Mouse (Mus musculus) forebrain, embryonic 12.5 days (tissue): Measurements from ENCODE around the gene Spc25. TPM values are rescaled to one million over a fixed set of nuclear protein-coding genes. Genes with fewer than 3 reads are reported as not detected.

ENCODE experiments used
- ATAC-seq: fragments of 200-750 bp; cut with Nextera tagmentation; 2 replicates; pipeline ENCODE4 v1.8.0; 2017; ENCODE audit warnings: moderate TSS enrichment; ENCODE audit not compliant: low FRiP score
- H3K27ac ChIP-seq: fragments of 300-500 bp; sonication (generic); 2 replicates; pipeline ENCODE4 v1.5.1; 2016; ENCODE audit warnings: mild to moderate bottlenecking
- H3K27me3 ChIP-seq: fragments of 300-500 bp; sonication (generic); 2 replicates; pipeline ENCODE4 v1.6.1; 2016; ENCODE audit warnings: mild to moderate bottlenecking
- H3K36me3 ChIP-seq: fragments of 300-500 bp; sonication (generic); replicated peaks from 2 replicates; pipeline ENCODE4 v1.6.1; 2016; ENCODE audit warnings: mild to moderate bottlenecking
- H3K4me1 ChIP-seq: fragments of 300-500 bp; sonication (generic); 2 replicates; pipeline ENCODE4 v1.6.1; 2016
- H3K4me2 ChIP-seq: fragments of 300-500 bp; sonication (generic); 2 replicates; pipeline ENCODE4 v1.6.1; 2016; ENCODE audit warnings: mild to moderate bottlenecking, moderate library complexity
- H3K4me3 ChIP-seq: fragments of 300-500 bp; sonication (generic); replicated peaks from 2 replicates; pipeline ENCODE4 v1.5.1; 2016; ENCODE audit warnings: mild to moderate bottlenecking
- H3K9ac ChIP-seq: fragments of 300-500 bp; sonication (generic); 2 replicates; pipeline ENCODE4 v1.6.1; 2016; ENCODE audit warnings: mild to moderate bottlenecking
- H3K9me3 ChIP-seq: fragments of 300-500 bp; sonication (generic); 2 replicates; pipeline ENCODE4 v1.6.1; 2016
- WGBS: fragments of 180-500 bp; shearing (Covaris S2); methylation state at CpG from one replicate; pipeline ENCODE4 v1.1.7; 2016; 5-methylcytosine and 5-hydroxymethylcytosine counted together
- polyA plus RNA-seq: library from polyadenylated mRNA; unstranded; fragments of >200 nt; fragmentation: Nextera tagmentation; extraction: Ambion mirVana; gene quantifications from 2 replicates; pipeline ENCODE4 v1.2.1, GENCODE M21; 2016

Spc25 gene
- polyA plus RNA-seq, 1 experiment from 2014 or later, result 232 TPM

- Histone ChIP-seq H3K9me3 (peaks cover 6% of the 10 kb centered on the region; the same call in 1 of the 2 replicates), H3K4me1 (no peaks in the 10 kb centered on the region), H3K36me3 (no peaks in the 10 kb centered on the region), H3K4me3 (no peak overlapping the region), H3K4me2 (no peak overlapping the region), H3K27ac (no peak overlapping the region), H3K27me3 (no peaks in the 10 kb centered on the region), H3K9ac (no peak overlapping the region)
- WGBS, result 92% methylated on average over 5 of the region's 5 CpGs
- no peak for ATAC-seq
These were observed 30.7 kb downstream of the Spc25 start for GRCm38 (mm10) chr2:69175296-69175695.

- H3K4me2 ChIP-seq, result no peak overlapping the region
- H3K9me3 ChIP-seq, result peaks cover 6% of the 10 kb centered on the region; the same call in 1 of the 2 replicates
- H3K4me3 ChIP-seq, result no peak overlapping the region
- WGBS, result 83% methylated on average over 9 of the region's 9 CpGs
- no peak overlapping the region for H3K9ac ChIP-seq
- H3K27me3 ChIP-seq, result no peaks in the 10 kb centered on the region
- no peaks in the 10 kb centered on the region for H3K4me1 ChIP-seq
- H3K27ac ChIP-seq, result no peak overlapping the region
- no peak for ATAC-seq
- no peaks in the 10 kb centered on the region for H3K36me3 ChIP-seq
These were observed 35.5 kb downstream of the Spc25 start for GRCm38 (mm10) chr2:69170395-69171077.

GRCm38 (mm10) chr2:69158907-69159306, 47.1 kb downstream of the Spc25 start:
- H3K27me3 ChIP-seq, result no peaks in the 10 kb centered on the region
- H3K9ac ChIP-seq, result no peak overlapping the region
- H3K9me3 ChIP-seq, result no peaks in the 10 kb centered on the region
- ATAC-seq, result no peak
- no peak overlapping the region for H3K4me2 ChIP-seq
- 0 out of 2 replicates have a peak, but pooled peaks cover 6% of the 10 kb centered on the region for H3K4me1 ChIP-seq
- no peak overlapping the region for H3K27ac ChIP-seq
- H3K36me3 ChIP-seq, result no peaks in the 10 kb centered on the region
- no peak overlapping the region for H3K4me3 ChIP-seq

- Histone ChIP-seq H3K4me3 (no peak overlapping the region), H3K36me3 (no peaks in the 10 kb centered on the region), H3K4me2 (no peak overlapping the region), H3K27ac (no peak overlapping the region), H3K27me3 (no peaks in the 10 kb centered on the region), H3K9me3 (no peaks in the 10 kb centered on the region), H3K4me1 (no peaks in the 10 kb centered on the region; the same call in 1 of the 2 replicates), H3K9ac (no peak overlapping the region)
- WGBS, result 80% methylated on average over 7 of the region's 7 CpGs
- ATAC-seq, result no peak
These were observed 49.7 kb downstream of the Spc25 start for GRCm38 (mm10) chr2:69156283-69156682.

DNA sequence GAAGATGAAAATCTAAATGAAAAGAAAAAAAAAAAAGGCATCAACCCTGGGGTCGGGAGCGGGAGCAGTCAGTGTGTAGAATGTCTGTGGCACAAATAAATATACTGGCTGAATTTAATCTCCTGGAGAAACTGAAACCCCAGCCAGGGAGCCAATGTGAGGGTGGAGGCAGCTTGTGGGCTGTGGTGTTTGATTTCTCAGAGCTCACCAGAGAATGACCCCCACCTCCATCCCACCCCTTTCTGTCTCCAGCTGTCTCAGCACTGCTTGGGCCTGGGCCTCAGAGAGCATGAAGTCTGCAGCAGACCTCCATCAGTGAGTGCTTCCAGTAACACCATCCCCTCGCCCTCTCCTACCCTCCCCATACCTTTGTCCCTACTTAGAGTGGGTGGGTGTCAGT, 50.1 kb downstream of the Spc25 start:
- WGBS, result 74% methylated on average over 3 of the region's 3 CpGs

DNA sequence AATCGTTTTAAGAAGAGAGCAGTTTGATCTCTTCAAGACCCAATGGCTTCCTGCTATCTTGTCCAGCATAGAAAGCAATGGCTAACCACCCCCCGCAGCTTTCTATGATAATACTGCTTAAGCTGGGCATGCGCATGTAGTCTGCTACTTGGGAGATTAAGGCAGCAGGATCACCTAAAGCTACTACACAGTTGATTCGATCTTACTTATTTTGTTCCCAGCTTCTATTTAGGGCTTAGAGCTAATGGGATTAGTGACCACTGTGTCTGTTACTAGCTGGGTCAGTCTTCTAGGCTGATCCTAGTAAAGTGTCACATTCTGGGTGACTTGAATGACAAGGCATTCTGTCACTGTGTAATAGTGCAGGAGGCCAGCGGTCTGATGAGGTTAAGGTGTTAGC, 55.2 kb downstream of the Spc25 start:
- Histone ChIP-seq H3K4me1 (no peaks in the 10 kb centered on the region; the same call in 1 of the 2 replicates), H3K4me3 (no peak overlapping the region), H3K36me3 (no peaks in the 10 kb centered on the region), H3K9me3 (no peaks in the 10 kb centered on the region), H3K27ac (no peak overlapping the region), H3K27me3 (no peaks in the 10 kb centered on the region), H3K9ac (no peak overlapping the region), H3K4me2 (no peak overlapping the region)
- no peak for ATAC-seq
- WGBS, result 36% methylated on average over 5 of the region's 5 CpGs

More for the DNA sequence above, 50.1 kb downstream of the Spc25 start:
- no peaks in the 10 kb centered on the region for H3K27me3 ChIP-seq
- no peak overlapping the region for H3K27ac ChIP-seq
- H3K4me3 ChIP-seq, result no peak overlapping the region
- no peaks in the 10 kb centered on the region for H3K9me3 ChIP-seq
- no peak overlapping the region for H3K9ac ChIP-seq
- ATAC-seq, result no peak
- no peaks in the 10 kb centered on the region for H3K36me3 ChIP-seq
- H3K4me1 ChIP-seq, result no peaks in the 10 kb centered on the region; the same call in 1 of the 2 replicates
- no peak overlapping the region for H3K4me2 ChIP-seq

- 92% methylated on average over 10 of the region's 10 CpGs for WGBS
These were observed 56.8 kb downstream of the Spc25 start for GRCm38 (mm10) chr2:69149154-69149553.

DNA sequence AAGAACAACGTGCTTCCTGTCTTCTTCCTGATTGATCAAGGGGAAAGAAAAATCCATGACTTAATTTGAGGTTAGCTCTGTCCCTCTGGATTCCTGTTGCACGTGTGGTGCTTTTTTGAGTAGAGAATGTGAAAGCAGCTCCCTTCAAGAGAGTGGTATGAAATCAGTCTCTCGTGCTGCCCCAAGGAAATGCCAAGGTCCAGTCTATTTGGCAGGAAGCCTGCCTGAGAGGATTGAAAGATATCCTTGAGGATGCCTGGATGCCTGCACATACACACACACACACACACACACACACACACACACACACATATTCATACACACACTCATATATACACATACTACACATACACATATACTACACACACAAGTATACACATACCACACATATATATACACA, 57.3 kb downstream of the Spc25 start:
- H3K9ac ChIP-seq, result no peak overlapping the region
- no peak overlapping the region for H3K4me3 ChIP-seq
- H3K9me3 ChIP-seq, result no peaks in the 10 kb centered on the region
- no peaks in the 10 kb centered on the region; the same call in 1 of the 2 replicates for H3K4me1 ChIP-seq
- H3K36me3 ChIP-seq, result no peaks in the 10 kb centered on the region
- H3K27ac ChIP-seq, result no peak overlapping the region
- no peak overlapping the region for H3K4me2 ChIP-seq
- H3K27me3 ChIP-seq, result no peaks in the 10 kb centered on the region
- ATAC-seq, result no peak
- 76% methylated on average over 3 of the region's 3 CpGs for WGBS

More at GRCm38 (mm10) chr2:69149154-69149553, 56.8 kb downstream of the Spc25 start:
- Histone ChIP-seq H3K27ac (no peak overlapping the region), H3K9ac (no peak overlapping the region), H3K9me3 (no peaks in the 10 kb centered on the region), H3K4me1 (no peaks in the 10 kb centered on the region; the same call in 1 of the 2 replicates), H3K27me3 (no peaks in the 10 kb centered on the region), H3K4me2 (no peak overlapping the region), H3K36me3 (no peaks in the 10 kb centered on the region), H3K4me3 (no peak overlapping the region)
- no peak for ATAC-seq

Other genes with a start within 250 kb of the Spc25 start
- 0.43 and 0.64 TPM in 2 replicates for gene Nostrin, start 70.4 kb downstream of the Spc25 start, polyA plus RNA-seq
- gene G6pc2, start 4.9 kb upstream of the Spc25 start, polyA plus RNA-seq, result not detected in 2 replicates
- 0.05 TPM in 1 of 2 replicates, not detected in the other for gene Abcb11, start 136.4 kb upstream of the Spc25 start, polyA plus RNA-seq
- not detected in 2 replicates for gene Dhrs9, start 174.3 kb upstream of the Spc25 start, polyA plus RNA-seq